Mouse (Mus musculus) liver, postnatal 0 days (tissue): Measurements from ENCODE around the gene Fancd2. TPM values are rescaled to one million over a fixed set of nuclear protein-coding genes. Genes with fewer than 3 reads are reported as not detected.

Experiments
- ATAC-seq: fragments of 200-750 bp; cut with Nextera tagmentation; 2 replicates; pipeline ENCODE4 v1.8.0; 2017; ENCODE audit warnings: mild to moderate bottlenecking, moderate library complexity
- DNase-seq: peaks from one replicate; pipeline ENCODE4 v3.0.0-alpha.2; 2016
- H3K27ac ChIP-seq: fragments of 300-500 bp; sonication (generic); 2 replicates; pipeline ENCODE4 v1.5.1; 2014; ENCODE audit warnings: antibody characterized with exemption, moderate library complexity, mild to moderate bottlenecking, low read depth
- H3K27me3 ChIP-seq: fragments of 300-500 bp; sonication (generic); 2 replicates; pipeline ENCODE4 v1.6.1; 2014; ENCODE audit warnings: low read length, control low read depth, mixed read lengths; ENCODE audit not compliant: insufficient read depth
- H3K36me3 ChIP-seq: fragments of 300-500 bp; sonication (generic); replicated peaks from 2 replicates; pipeline ENCODE4 v1.6.1; 2014; ENCODE audit warnings: mild to moderate bottlenecking, control low read depth, low read length, moderate library complexity, mixed read lengths; ENCODE audit not compliant: insufficient read depth
- H3K4me1 ChIP-seq: fragments of 300-500 bp; sonication (generic); 2 replicates; pipeline ENCODE4 v1.6.1; 2014; ENCODE audit warnings: antibody characterized with exemption, mild to moderate bottlenecking, control low read depth; ENCODE audit not compliant: insufficient read depth
- H3K4me2 ChIP-seq: fragments of 300-500 bp; sonication (generic); 2 replicates; pipeline ENCODE4 v1.6.1; 2014; ENCODE audit warnings: low read depth, mild to moderate bottlenecking, low read length, moderate library complexity, mixed read lengths
- H3K4me3 ChIP-seq: fragments of 300-500 bp; sonication (generic); 2 replicates; pipeline ENCODE4 v1.5.1; 2014; ENCODE audit warnings: low read depth, low read length
- H3K9ac ChIP-seq: fragments of 300-500 bp; sonication (generic); replicated peaks from 2 replicates; pipeline ENCODE4 v1.6.1; 2014; ENCODE audit warnings: mild to moderate bottlenecking, moderate library complexity
- H3K9me3 ChIP-seq: fragments of 300-500 bp; sonication (generic); 2 replicates; pipeline ENCODE4 v1.6.1; 2016; ENCODE audit warnings: mild to moderate bottlenecking, control low read depth, low read length, mixed read lengths
- CTCF ChIP-seq: sonication (generic); IDR thresholded peaks from 2 replicates; pipeline ENCODE4 v1.5.1; 2016; ENCODE audit warnings: antibody characterized with exemption, low read depth
- EP300 ChIP-seq: IDR thresholded peaks from 2 replicates; pipeline ENCODE4 v1.6.1; 2016; ENCODE audit warnings: antibody characterized with exemption, low read depth, mild to moderate bottlenecking
- WGBS: fragments of 180-500 bp; shearing (Covaris S2); extraction: QIAGEN DNeasy Blood & Tissue Kit; methylation state at CpG from one replicate; pipeline ENCODE4 v1.1.7; 2014; ENCODE audit not compliant: insufficient replicate concordance; 5-methylcytosine and 5-hydroxymethylcytosine counted together
- polyA plus RNA-seq: library from polyadenylated mRNA; unstranded; fragments of >200 nt; fragmentation: Nextera tagmentation; extraction: Ambion mirVana; gene quantifications from 2 replicates; pipeline ENCODE4 v1.2.1, GENCODE M21; 2015

Fancd2 gene
- polyA plus RNA-seq, 1 experiment from 2014 or later, result 4.5 TPM

- WGBS, result 78% methylated on average over 6 of the region's 6 CpGs
- H3K4me1 ChIP-seq, result peaks cover 17% of the 10 kb centered on the region
- H3K4me3 ChIP-seq, result no peak overlapping the region
- no peak for TF ChIP-seq EP300
- no peak for TF ChIP-seq CTCF
- peak; percentile 28 for DNase-seq
- no peaks in the 10 kb centered on the region for H3K9me3 ChIP-seq
- H3K9ac ChIP-seq, result no peak overlapping the region
- ATAC-seq, result no peak
- H3K4me2 ChIP-seq, result no peak overlapping the region
- H3K36me3 ChIP-seq, result 0 out of 2 replicates have a peak, but pooled peaks cover 2% of the 10 kb centered on the region
- no peaks in the 10 kb centered on the region for H3K27me3 ChIP-seq
- H3K27ac ChIP-seq, result no peak overlapping the region
Observed at GRCm38 (mm10) chr6:113602821-113603220, 71.3 kb downstream of the Fancd2 start.

GRCm38 (mm10) chr6:113603993-113604392 lies 72.5 kb downstream of the Fancd2 start:
- DNase-seq (peak; percentile 19), ATAC-seq (no peak)
- H3K4me1 ChIP-seq, result peaks cover 21% of the 10 kb centered on the region
- H3K27me3 ChIP-seq, result no peaks in the 10 kb centered on the region
- 62% methylated on average over 12 of the region's 12 CpGs for WGBS
- H3K4me3 ChIP-seq, result peak overlapping the region; percentile 82
- 0 out of 2 replicates have a peak, but pooled peaks cover 2% of the 10 kb centered on the region for H3K36me3 ChIP-seq
- TF ChIP-seq CTCF, result no peak
- no peak for TF ChIP-seq EP300
- H3K9me3 ChIP-seq, result no peaks in the 10 kb centered on the region
- peak overlapping the region; percentile 81 for H3K4me2 ChIP-seq
- peak overlapping the region; percentile 88 for H3K27ac ChIP-seq
- H3K9ac ChIP-seq, result peak overlapping the region; percentile 83

DNA sequence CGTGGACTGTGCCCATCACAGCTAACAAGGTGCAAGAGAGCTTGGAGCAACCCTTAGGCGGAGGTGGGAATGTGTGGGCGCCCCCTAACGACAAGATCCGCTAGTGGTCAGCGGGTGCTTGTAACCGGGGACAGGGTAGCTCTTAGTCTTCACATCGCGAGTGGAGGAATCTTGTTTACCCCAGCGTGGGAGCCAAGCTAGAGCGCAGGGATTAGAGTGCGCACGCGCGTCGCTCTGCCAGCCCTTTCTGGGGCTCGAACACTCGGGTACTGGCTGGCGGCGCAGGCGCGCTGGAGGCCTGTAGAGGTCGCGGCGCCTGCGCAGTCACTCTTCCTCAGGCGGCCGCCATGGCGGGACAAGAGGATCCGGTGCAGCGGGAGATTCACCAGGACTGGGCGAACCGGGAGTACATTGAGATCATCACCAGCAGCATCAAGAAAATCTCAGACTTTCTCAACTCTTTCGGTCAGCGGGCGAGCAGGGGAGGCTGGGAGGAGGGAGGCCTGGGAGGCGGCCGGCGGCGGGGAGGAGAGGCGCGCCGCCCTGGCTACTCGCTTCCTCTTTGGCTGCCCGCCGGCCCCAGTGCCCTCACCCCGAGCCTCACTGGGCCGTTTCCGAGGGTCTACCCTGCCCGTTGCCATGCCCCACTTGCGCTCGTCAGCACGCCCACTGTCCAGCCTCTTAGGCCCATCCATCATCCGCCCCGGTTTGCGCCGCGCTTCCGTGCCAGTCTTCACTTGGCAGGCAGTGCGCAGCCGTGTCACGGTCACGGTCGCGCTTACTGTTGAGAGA lies 73.1 kb downstream of the Fancd2 start, which contains the start of gene Brk1:
TSS of gene Brk1 (plus strand) at position 341 of the 792 bp plus-strand sequence.
- 0 out of 2 replicates have a peak, but pooled peaks cover 2% of the 10 kb centered on the region for H3K36me3 ChIP-seq
- peak within 1 kb of the TSS; percentile 81 for H3K4me2 ChIP-seq
- ATAC-seq (peak; percentile 95), DNase-seq (peak; percentile 90)
- H3K4me3 ChIP-seq, result peak within 1 kb of the TSS; percentile 82
- H3K27me3 ChIP-seq, result no peaks in the 10 kb centered on the region
- H3K9ac ChIP-seq, result peak within 1 kb of the TSS; percentile 83
- TF ChIP-seq EP300 (no peak), CTCF (peak; percentile 70)
- H3K4me1 ChIP-seq, result peaks cover 21% of the 10 kb centered on the region
- under 1% methylated on average over 60 of the region's 65 CpGs for WGBS
- H3K9me3 ChIP-seq, result no peaks in the 10 kb centered on the region
- peak within 1 kb of the TSS; percentile 88 for H3K27ac ChIP-seq

- WGBS, result 5% methylated on average over 10 of the region's 10 CpGs
Observed at GRCm38 (mm10) chr6:113605224-113605545, 73.7 kb downstream of the Fancd2 start.

GRCm38 (mm10) chr6:113608871-113609270 lies 77.4 kb downstream of the Fancd2 start:
- WGBS, result 74% methylated on average over 6 of the region's 6 CpGs
- ATAC-seq (no peak), DNase-seq (no peak)
- Histone ChIP-seq H3K4me1 (peaks cover 21% of the 10 kb centered on the region), H3K9ac (no peak overlapping the region), H3K36me3 (peaks cover 8% of the 10 kb centered on the region; the same call in 1 of the 2 replicates), H3K4me3 (no peak overlapping the region), H3K4me2 (no peak overlapping the region), H3K27me3 (no peaks in the 10 kb centered on the region), H3K27ac (no peak overlapping the region), H3K9me3 (no peaks in the 10 kb centered on the region)
- TF ChIP-seq EP300 (no peak), CTCF (no peak)

More at GRCm38 (mm10) chr6:113605224-113605545, 73.7 kb downstream of the Fancd2 start:
- H3K9ac ChIP-seq, result peak overlapping the region; percentile 83
- DNase-seq (no peak), ATAC-seq (peak; percentile 9; the same call in 1 of the 2 replicates)
- TF ChIP-seq CTCF (no peak), EP300 (no peak)
- peaks cover 21% of the 10 kb centered on the region for H3K4me1 ChIP-seq
- H3K27me3 ChIP-seq, result no peaks in the 10 kb centered on the region
- H3K27ac ChIP-seq, result peak overlapping the region; percentile 88
- 0 out of 2 replicates have a peak, but pooled peaks cover 2% of the 10 kb centered on the region for H3K36me3 ChIP-seq
- H3K4me3 ChIP-seq, result peak overlapping the region; percentile 82
- H3K9me3 ChIP-seq, result no peaks in the 10 kb centered on the region
- peak overlapping the region; percentile 81 for H3K4me2 ChIP-seq

GRCm38 (mm10) chr6:113609293-113609692 lies 77.8 kb downstream of the Fancd2 start:
- WGBS, result 88% methylated on average over 7 of the region's 7 CpGs
- Histone ChIP-seq H3K9me3 (no peaks in the 10 kb centered on the region), H3K27me3 (no peaks in the 10 kb centered on the region), H3K4me1 (peaks cover 17% of the 10 kb centered on the region), H3K4me2 (no peak overlapping the region), H3K9ac (no peak overlapping the region), H3K27ac (no peak overlapping the region), H3K4me3 (no peak overlapping the region), H3K36me3 (peaks cover 12% of the 10 kb centered on the region; the same call in 1 of the 2 replicates)
- ATAC-seq, result no peak
- no peak for DNase-seq
- TF ChIP-seq EP300 (no peak), CTCF (no peak)
